Mouse (Mus musculus) embryonic facial prominence, embryonic 12.5 days (tissue): ENCODE data around the gene Grin3b. TPM values are rescaled to one million over a fixed set of nuclear protein-coding genes. Genes with fewer than 3 reads are reported as not detected.

Source experiments
- ATAC-seq: fragments of 200-750 bp; cut with Nextera tagmentation; 2 replicates; pipeline ENCODE4 v1.8.0; 2017; ENCODE audit not compliant: insufficient number of reproducible peaks, insufficient read depth, low FRiP score, low TSS enrichment
- H3K27ac ChIP-seq: fragments of 300-500 bp; sonication (generic); 2 replicates; pipeline ENCODE4 v1.5.1; 2016; ENCODE audit warnings: mild to moderate bottlenecking
- H3K27me3 ChIP-seq: fragments of 300-500 bp; sonication (generic); 2 replicates; pipeline ENCODE4 v1.6.1; 2016; ENCODE audit warnings: mild to moderate bottlenecking, moderate library complexity
- H3K36me3 ChIP-seq: fragments of 300-500 bp; sonication (generic); 2 replicates; pipeline ENCODE4 v1.6.1; 2016; ENCODE audit warnings: mild to moderate bottlenecking
- H3K4me1 ChIP-seq: fragments of 300-500 bp; sonication (generic); 2 replicates; pipeline ENCODE4 v1.6.1; 2016
- H3K4me2 ChIP-seq: fragments of 300-500 bp; sonication (generic); replicated peaks from 2 replicates; pipeline ENCODE4 v1.6.1; 2016; ENCODE audit warnings: mild to moderate bottlenecking, moderate library complexity
- H3K4me3 ChIP-seq: fragments of 300-500 bp; sonication (generic); 2 replicates; pipeline ENCODE4 v1.5.1; 2016; ENCODE audit warnings: mild to moderate bottlenecking
- H3K9ac ChIP-seq: fragments of 300-500 bp; sonication (generic); 2 replicates; pipeline ENCODE4 v1.6.1; 2016; ENCODE audit warnings: mild to moderate bottlenecking, moderate library complexity
- H3K9me3 ChIP-seq: fragments of 300-500 bp; sonication (generic); 2 replicates; pipeline ENCODE4 v1.6.1; 2016; ENCODE audit warnings: mild to moderate bottlenecking, moderate library complexity
- WGBS: fragments of 180-500 bp; shearing (Covaris S2); methylation state at CpG from one replicate; pipeline ENCODE4 v1.1.7; 2016; 5-methylcytosine and 5-hydroxymethylcytosine counted together
- polyA plus RNA-seq: library from polyadenylated mRNA; unstranded; fragments of >200 nt; fragmentation: Nextera tagmentation; extraction: Ambion mirVana; gene quantifications from 2 replicates; pipeline ENCODE4 v1.2.1, GENCODE M21; 2016

Grin3b gene
- polyA plus RNA-seq, 1 experiment from 2014 or later, result 0.92 TPM

DNA sequence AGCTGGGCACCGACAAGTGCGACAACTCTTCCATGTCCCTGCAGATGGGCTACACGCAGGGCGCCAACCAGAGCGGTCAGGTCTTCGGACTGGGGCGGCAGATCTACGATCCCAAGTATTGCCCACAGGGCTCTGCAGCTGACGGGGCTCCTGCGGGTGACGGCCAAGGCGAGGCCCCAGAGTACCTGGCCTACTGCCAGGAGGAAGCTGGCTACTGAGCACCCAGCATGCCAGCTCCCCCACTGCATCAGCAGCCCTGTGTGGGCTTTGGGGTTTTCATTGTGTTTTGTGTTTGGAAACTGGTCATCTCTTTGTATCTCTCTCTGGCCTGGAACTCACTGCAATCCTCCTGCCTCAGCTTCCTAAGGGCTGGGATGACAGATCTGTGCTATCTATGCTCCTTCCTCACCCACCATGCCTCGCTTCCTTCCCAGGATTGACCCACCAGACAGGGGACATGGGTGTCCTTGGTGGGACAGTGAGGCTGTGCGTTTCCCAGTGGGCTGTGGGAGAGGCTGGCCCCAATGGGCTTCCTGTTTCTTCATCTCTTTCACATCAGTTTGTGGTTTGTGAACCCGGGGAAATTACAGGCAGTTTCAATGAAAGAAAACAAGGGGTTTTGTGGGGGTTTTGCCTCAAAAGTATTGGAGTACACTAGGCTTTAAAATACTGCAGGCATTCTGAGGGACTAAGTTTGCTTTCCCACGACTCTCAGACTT lies 24.0 kb downstream of the Grin3b start:
- Histone ChIP-seq H3K36me3 (peaks cover 44% of the 10 kb centered on the region), H3K27me3 (peaks cover 14% of the 10 kb centered on the region), H3K9ac (no peak overlapping the region), H3K9me3 (peaks cover 8% of the 10 kb centered on the region; the same call in 1 of the 2 replicates), H3K4me3 (no peak overlapping the region), H3K4me1 (peaks cover 23% of the 10 kb centered on the region), H3K27ac (peak overlapping the region; percentile 23; the same call in 1 of the 2 replicates), H3K4me2 (no peak overlapping the region)
- WGBS, result 89% methylated on average over 16 of the region's 16 CpGs
- ATAC-seq, result no peak

DNA sequence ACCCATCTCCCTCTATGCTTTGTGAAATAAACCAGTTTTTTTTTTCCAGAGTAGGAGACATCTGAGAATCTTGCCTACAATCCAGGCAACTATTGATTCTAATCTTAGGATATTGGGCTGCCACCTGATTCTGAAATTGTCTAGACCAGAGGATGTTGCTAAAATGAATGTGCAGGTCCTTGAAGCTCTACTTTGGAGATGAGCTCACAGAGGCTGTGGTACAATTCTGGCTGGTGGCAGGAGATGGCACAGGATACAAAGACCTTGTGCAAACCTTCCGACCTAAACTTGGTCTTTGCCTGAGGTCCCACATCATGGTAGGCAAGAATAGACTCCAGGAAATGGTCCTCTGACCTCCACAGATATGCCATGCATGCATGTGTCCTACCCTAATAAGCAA lies 25.1 kb downstream of the Grin3b start:
- Histone ChIP-seq H3K27me3 (peaks cover 19% of the 10 kb centered on the region), H3K4me1 (peaks cover 17% of the 10 kb centered on the region; the same call in 1 of the 2 replicates), H3K27ac (no peak overlapping the region), H3K36me3 (peaks cover 44% of the 10 kb centered on the region), H3K9ac (no peak overlapping the region), H3K4me2 (no peak overlapping the region), H3K9me3 (peaks cover 7% of the 10 kb centered on the region; the same call in 1 of the 2 replicates), H3K4me3 (no peak overlapping the region)
- no peak for ATAC-seq
- 76% methylated on average over 1 of the region's 1 CpGs for WGBS

- H3K4me1 ChIP-seq, result peaks cover 17% of the 10 kb centered on the region; the same call in 1 of the 2 replicates
- H3K4me3 ChIP-seq, result peak within 1 kb of the TSS; percentile 43
- H3K36me3 ChIP-seq, result peaks cover 36% of the 10 kb centered on the region
- WGBS, result under 1% methylated on average over 34 of the region's 34 CpGs
- peak within 1 kb of the TSS; percentile 77 for H3K4me2 ChIP-seq
- no peak within 1 kb of the TSS; the same call in 1 of the 2 replicates for H3K27ac ChIP-seq
- H3K9ac ChIP-seq, result peak within 1 kb of the TSS; percentile 25; the same call in 1 of the 2 replicates
- H3K27me3 ChIP-seq, result peaks cover 20% of the 10 kb centered on the region
- H3K9me3 ChIP-seq, result no peaks in the 10 kb centered on the region; the same call in 1 of the 2 replicates
- peak; percentile 82 for ATAC-seq
Measured at GRCm38 (mm10) chr10:79996272-79997033, 25.9 kb downstream of the Grin3b start, which contains the start of gene Abca7. Gene Abca7 (plus strand): TSS chr10:79996494.

DNA sequence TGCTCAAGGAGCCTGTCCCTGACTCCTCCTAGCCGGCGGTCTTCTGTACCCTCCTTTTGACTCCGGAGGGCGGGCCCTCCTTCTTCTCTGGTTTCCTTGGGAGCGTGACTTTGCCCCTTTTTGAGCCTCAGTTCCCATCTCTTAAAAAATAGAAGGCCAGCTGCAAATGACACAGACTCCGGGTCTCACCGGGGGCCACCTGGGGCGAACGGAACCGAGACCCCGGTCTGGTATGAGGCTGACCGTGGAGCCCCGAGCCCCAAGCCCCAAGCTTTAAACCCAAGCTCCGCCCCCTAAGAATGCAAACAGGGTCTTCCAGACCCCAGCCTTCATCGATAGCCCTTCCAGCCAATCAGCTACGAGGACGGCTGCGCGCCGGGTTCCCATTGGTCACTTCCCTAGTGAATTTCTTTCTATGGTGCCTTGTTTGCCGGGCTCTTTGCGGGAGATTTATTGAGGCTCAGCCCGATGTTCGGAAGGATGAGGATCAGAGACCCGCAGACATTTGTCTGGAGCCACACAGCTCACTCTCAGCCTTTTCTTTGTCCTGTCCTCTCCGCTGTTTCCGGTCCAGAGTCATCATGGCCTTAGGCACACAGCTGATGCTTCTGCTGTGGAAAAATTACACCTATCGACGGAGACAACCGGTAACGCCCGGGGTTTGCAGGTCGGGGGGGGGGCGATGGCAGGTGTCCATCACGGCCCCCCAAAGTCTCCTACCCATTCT lies 26.7 kb downstream of the Grin3b start:
- H3K27me3 ChIP-seq, result peaks cover 27% of the 10 kb centered on the region
- H3K36me3 ChIP-seq, result peaks cover 28% of the 10 kb centered on the region
- H3K4me3 ChIP-seq, result peak overlapping the region; percentile 43
- H3K9me3 ChIP-seq, result no peaks in the 10 kb centered on the region
- peak overlapping the region; percentile 25 for H3K9ac ChIP-seq
- WGBS, result under 1% methylated on average over 35 of the region's 35 CpGs
- no peak overlapping the region for H3K27ac ChIP-seq
- H3K4me1 ChIP-seq, result peaks cover 17% of the 10 kb centered on the region; the same call in 1 of the 2 replicates
- peak; percentile 52; the same call in 1 of the 2 replicates for ATAC-seq
- peak overlapping the region; percentile 77 for H3K4me2 ChIP-seq

DNA sequence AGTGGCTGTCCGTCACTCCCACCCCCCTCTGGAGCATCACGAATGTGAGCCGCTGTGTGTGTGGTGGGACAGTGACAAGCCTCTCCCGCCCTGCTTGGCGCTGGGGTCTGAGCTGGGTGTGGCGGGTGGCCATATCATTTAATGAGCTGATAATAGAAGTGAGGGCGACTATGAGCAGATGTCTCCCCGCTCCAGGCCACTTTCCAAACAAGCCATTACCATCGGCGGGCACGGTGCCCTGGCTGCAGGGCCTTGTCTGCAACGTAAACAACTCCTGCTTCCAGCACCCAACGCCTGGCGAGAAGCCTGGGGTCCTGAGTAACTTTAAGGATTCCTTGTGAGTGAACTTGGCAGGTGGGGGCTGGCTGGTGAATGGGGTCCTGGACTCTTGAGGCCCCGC lies 27.3 kb downstream of the Grin3b start:
- no peak for ATAC-seq
- Histone ChIP-seq H3K9ac (peak overlapping the region; percentile 6; the same call in 1 of the 2 replicates), H3K4me3 (peak overlapping the region; percentile 43), H3K4me2 (peak overlapping the region; percentile 77), H3K27me3 (peaks cover 33% of the 10 kb centered on the region), H3K36me3 (peaks cover 22% of the 10 kb centered on the region), H3K27ac (no peak overlapping the region), H3K9me3 (no peaks in the 10 kb centered on the region), H3K4me1 (peaks cover 18% of the 10 kb centered on the region; the same call in 1 of the 2 replicates)
- 4% methylated on average over 15 of the region's 15 CpGs for whole genome bisulfite sequencing

- Histone ChIP-seq H3K27ac (no peak overlapping the region), H3K4me3 (no peak overlapping the region), H3K4me2 (no peak overlapping the region), H3K9ac (no peak overlapping the region), H3K27me3 (peaks cover 42% of the 10 kb centered on the region), H3K9me3 (no peaks in the 10 kb centered on the region), H3K36me3 (no peaks in the 10 kb centered on the region), H3K4me1 (peaks cover 24% of the 10 kb centered on the region; the same call in 1 of the 2 replicates)
- WGBS, result 65% methylated on average over 9 of the region's 9 CpGs
- no peak for ATAC-seq
Measured at GRCm38 (mm10) chr10:80001945-80002344, 31.4 kb downstream of the Grin3b start.

GRCm38 (mm10) chr10:80002829-80003228 lies 32.3 kb downstream of the Grin3b start:
- Histone ChIP-seq H3K4me2 (no peak overlapping the region), H3K27me3 (peaks cover 42% of the 10 kb centered on the region), H3K4me3 (no peak overlapping the region), H3K27ac (no peak overlapping the region), H3K36me3 (no peaks in the 10 kb centered on the region), H3K9ac (peak overlapping the region; percentile 27), H3K9me3 (no peaks in the 10 kb centered on the region), H3K4me1 (peaks cover 17% of the 10 kb centered on the region; the same call in 1 of the 2 replicates)
- 23% methylated on average over 21 of the region's 21 CpGs for WGBS
- ATAC-seq, result no peak

DNA sequence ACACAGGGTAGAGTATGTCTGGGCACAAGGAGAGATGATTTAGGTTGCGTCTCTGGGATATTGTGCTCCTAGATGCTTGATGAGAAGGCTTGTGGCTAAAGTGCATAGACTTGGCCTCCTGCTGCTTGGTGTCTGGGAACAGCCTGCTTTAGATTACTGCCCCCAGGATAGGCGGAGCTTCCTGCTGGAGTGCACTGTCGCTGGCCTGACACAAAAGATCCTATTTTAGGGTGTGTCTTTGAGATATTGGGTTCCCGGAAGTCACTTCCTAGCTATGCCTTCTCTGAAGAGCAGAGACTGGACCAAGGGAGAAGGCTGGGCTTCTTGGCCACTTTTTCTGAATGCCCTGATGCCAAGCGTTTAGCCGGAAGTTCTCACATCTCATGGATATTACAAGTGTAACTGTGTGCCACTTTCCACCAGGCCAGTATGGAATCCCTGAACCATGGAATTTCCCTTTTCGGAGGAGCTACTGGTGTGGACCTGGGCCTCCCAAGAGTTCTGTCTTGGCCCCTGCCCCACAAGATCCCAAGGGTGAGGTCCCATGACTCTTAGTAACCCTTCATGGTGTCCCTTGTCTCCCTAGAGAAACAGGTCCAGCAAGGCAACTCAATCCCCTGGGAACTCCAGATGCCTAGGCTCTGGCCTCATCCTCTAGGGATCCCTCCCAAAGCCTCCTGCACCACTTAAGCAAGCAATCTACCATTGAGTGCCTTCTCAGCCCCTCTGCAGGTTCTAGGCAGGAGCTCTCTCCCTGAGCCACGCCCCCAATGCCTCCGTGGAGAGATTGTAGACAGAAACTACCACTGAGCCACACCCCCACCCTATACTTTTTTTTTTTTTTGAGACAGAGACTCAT lies 33.1 kb downstream of the Grin3b start:
- ATAC-seq, result no peak
- H3K27me3 ChIP-seq, result peaks cover 35% of the 10 kb centered on the region
- H3K27ac ChIP-seq, result no peak overlapping the region

GRCm38 (mm10) chr10:80004233-80004705 lies 33.8 kb downstream of the Grin3b start:
- H3K27me3 ChIP-seq, result peaks cover 31% of the 10 kb centered on the region
- no peak overlapping the region for H3K4me3 ChIP-seq
- H3K36me3 ChIP-seq, result no peaks in the 10 kb centered on the region
- peaks cover 12% of the 10 kb centered on the region; the same call in 1 of the 2 replicates for H3K4me1 ChIP-seq
- ATAC-seq, result no peak
- H3K4me2 ChIP-seq, result no peak overlapping the region
- H3K9ac ChIP-seq, result no peak overlapping the region
- H3K9me3 ChIP-seq, result no peaks in the 10 kb centered on the region
- H3K27ac ChIP-seq, result no peak overlapping the region
- WGBS, result 90% methylated on average over 8 of the region's 8 CpGs

More for the DNA sequence above, 33.1 kb downstream of the Grin3b start:
- 49% methylated on average over 9 of the region's 9 CpGs for WGBS
- Histone ChIP-seq H3K9me3 (no peaks in the 10 kb centered on the region), H3K36me3 (no peaks in the 10 kb centered on the region), H3K4me2 (no peak overlapping the region), H3K9ac (no peak overlapping the region; the same call in 1 of the 2 replicates), H3K4me1 (peaks cover 12% of the 10 kb centered on the region; the same call in 1 of the 2 replicates), H3K4me3 (no peak overlapping the region)

DNA sequence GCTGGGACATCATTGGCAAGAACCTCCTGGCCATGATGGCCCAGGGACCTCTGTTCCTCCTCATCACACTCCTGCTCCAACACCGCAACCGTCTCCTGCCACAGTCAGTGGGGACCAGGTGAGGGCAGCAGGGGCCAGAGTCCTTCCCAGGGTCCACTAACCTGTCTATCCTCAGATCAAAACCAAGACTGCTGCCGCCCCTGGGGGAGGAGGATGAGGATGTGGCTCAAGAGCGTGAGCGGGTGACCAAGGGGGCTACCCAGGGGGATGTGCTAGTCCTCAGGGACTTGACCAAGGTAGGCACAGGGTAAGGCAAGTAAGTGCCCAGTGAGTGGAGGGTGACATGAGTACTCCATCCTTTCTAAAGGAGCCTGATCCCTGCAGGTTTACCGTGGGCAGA lies 41.2 kb downstream of the Grin3b start:
- Histone ChIP-seq H3K9me3 (peaks cover 11% of the 10 kb centered on the region), H3K36me3 (peaks cover 3% of the 10 kb centered on the region; the same call in 1 of the 2 replicates), H3K4me1 (no peaks in the 10 kb centered on the region), H3K27me3 (peaks cover 55% of the 10 kb centered on the region), H3K9ac (no peak overlapping the region), H3K4me3 (no peak overlapping the region), H3K4me2 (no peak overlapping the region), H3K27ac (no peak overlapping the region)
- ATAC-seq, result no peak
- WGBS, result 81% methylated on average over 6 of the region's 6 CpGs
